Mouse (Mus musculus) ES-Bruce4 (cell line): Measurements from ENCODE around the gene Ttll5. TPM values are rescaled to one million over a fixed set of nuclear protein-coding genes. Genes with fewer than 3 reads are reported as not detected.
A peak's percentile ranks its signal among the peaks of the same experiment; 100 is the strongest.

ENCODE experiments used
- H3K27ac ChIP-seq: 2 replicates; pipeline ENCODE4 v1.5.1; 2012; ENCODE audit warnings: low read length, inconsistent platforms; ENCODE audit not compliant: insufficient read depth
- H3K27me3 ChIP-seq: 2 replicates; pipeline ENCODE4 v1.6.1; 2012; ENCODE audit warnings: mild to moderate bottlenecking, low read length, inconsistent platforms; ENCODE audit not compliant: control insufficient read depth, poor library complexity, insufficient read depth, severe bottlenecking
- H3K36me3 ChIP-seq: 2 replicates; pipeline ENCODE4 v1.6.1; 2012; ENCODE audit warnings: inconsistent platforms, mild to moderate bottlenecking, low read length, moderate library complexity; ENCODE audit not compliant: control insufficient read depth, poor library complexity, insufficient read depth, severe bottlenecking
- H3K4me1 ChIP-seq: one replicate; pipeline ENCODE4 v1.8.1; 2011; ENCODE audit warnings: low read length; ENCODE audit not compliant: control insufficient read depth, insufficient read depth
- H3K4me3 ChIP-seq: 2 replicates; pipeline ENCODE4 v1.5.1; 2011; ENCODE audit warnings: low read depth, mild to moderate bottlenecking, low read length
- H3K9ac ChIP-seq: 2 replicates; pipeline ENCODE4 v1.6.1; 2012; ENCODE audit warnings: low read depth, mild to moderate bottlenecking, inconsistent platforms; ENCODE audit not compliant: poor library complexity, severe bottlenecking
- H3K9me3 ChIP-seq: replicated peaks from 2 replicates; pipeline ENCODE4 v1.6.1; 2012; ENCODE audit warnings: mild to moderate bottlenecking, low read length, inconsistent platforms; ENCODE audit not compliant: control insufficient read depth, poor library complexity, insufficient read depth, severe bottlenecking
- CTCF ChIP-seq: IDR thresholded peaks from one replicate; pipeline ENCODE4 v1.8.1; 2011; ENCODE audit warnings: low read depth, low read length
- EP300 ChIP-seq: IDR thresholded peaks from 2 replicates; pipeline ENCODE4 v1.6.1; 2011; ENCODE audit warnings: low read depth, low read length; ENCODE audit not compliant: insufficient read depth
- POLR2A ChIP-seq: IDR thresholded peaks from one replicate; pipeline ENCODE4 v1.8.1; 2011; ENCODE audit warnings: low read length; ENCODE audit not compliant: insufficient read depth
- polyA plus RNA-seq: library from polyadenylated mRNA; stranded (reverse); fragments of >200 nt; gene quantifications from 2 replicates; pipeline ENCODE4 v1.2.4, GENCODE M21; 2011; ENCODE audit warnings: low read depth; ENCODE audit not compliant: missing spikeins, insufficient read depth, insufficient read length

Ttll5 gene
- polyA plus RNA-seq, 1 experiment: 19.4 TPM

- no peaks in the 10 kb centered on the region for H3K9me3 ChIP-seq
- H3K9ac ChIP-seq: no peak overlapping the region
- H3K27me3 ChIP-seq: no peaks in the 10 kb centered on the region
- no peaks in the 10 kb centered on the region for H3K36me3 ChIP-seq
- H3K27ac ChIP-seq: no peak overlapping the region
- TF ChIP-seq POLR2A: no peak
- TF ChIP-seq CTCF: no peak
- TF ChIP-seq EP300: no peak
- H3K4me1 ChIP-seq: no peaks in the 10 kb centered on the region
- H3K4me3 ChIP-seq: no peak overlapping the region
Measured at GRCm38 (mm10) chr12:86021583-86021982, 197.1 kb downstream of the Ttll5 start.

GRCm38 (mm10) chr12:86022282-86022984 is 198.0 kb downstream of the Ttll5 start:
- Histone ChIP-seq H3K9me3 (no peaks in the 10 kb centered on the region), H3K27me3 (no peaks in the 10 kb centered on the region), H3K27ac (no peak overlapping the region), H3K4me3 (no peak overlapping the region), H3K36me3 (no peaks in the 10 kb centered on the region), H3K4me1 (no peaks in the 10 kb centered on the region), H3K9ac (no peak overlapping the region)
- TF ChIP-seq EP300 (no peak), CTCF (no peak), POLR2A (no peak)

GRCm38 (mm10) chr12:86023081-86023871 is 198.8 kb downstream of the Ttll5 start:
- Histone ChIP-seq H3K9me3 (no peaks in the 10 kb centered on the region), H3K4me3 (no peak overlapping the region), H3K27me3 (no peaks in the 10 kb centered on the region), H3K9ac (no peak overlapping the region), H3K36me3 (no peaks in the 10 kb centered on the region), H3K4me1 (no peaks in the 10 kb centered on the region), H3K27ac (no peak overlapping the region)
- TF ChIP-seq EP300: no peak
- TF ChIP-seq POLR2A: no peak

GRCm38 (mm10) chr12:86024426-86024825 is 200.0 kb downstream of the Ttll5 start:
- no peak overlapping the region for H3K9ac ChIP-seq
- no peaks in the 10 kb centered on the region for H3K36me3 ChIP-seq
- H3K27ac ChIP-seq: no peak overlapping the region
- H3K9me3 ChIP-seq: no peaks in the 10 kb centered on the region
- TF ChIP-seq CTCF: peak; percentile 7
- no peak for TF ChIP-seq POLR2A
- no peaks in the 10 kb centered on the region for H3K4me1 ChIP-seq
- H3K4me3 ChIP-seq: no peak overlapping the region
- no peaks in the 10 kb centered on the region for H3K27me3 ChIP-seq

- TF ChIP-seq EP300 (no peak), CTCF (no peak), POLR2A (no peak)
- no peak overlapping the region for H3K27ac ChIP-seq
- no peak overlapping the region for H3K4me3 ChIP-seq
- H3K4me1 ChIP-seq: no peaks in the 10 kb centered on the region
- H3K27me3 ChIP-seq: no peaks in the 10 kb centered on the region
- H3K36me3 ChIP-seq: no peaks in the 10 kb centered on the region
- H3K9ac ChIP-seq: no peak overlapping the region
- H3K9me3 ChIP-seq: no peaks in the 10 kb centered on the region
Measured at GRCm38 (mm10) chr12:86025480-86025879, 201.0 kb downstream of the Ttll5 start.

- H3K27ac ChIP-seq: no peak overlapping the region
- no peaks in the 10 kb centered on the region for H3K4me1 ChIP-seq
- H3K27me3 ChIP-seq: no peaks in the 10 kb centered on the region
- H3K4me3 ChIP-seq: no peak overlapping the region
- no peak for TF ChIP-seq EP300
- no peak for TF ChIP-seq POLR2A
- TF ChIP-seq CTCF: no peak
- no peaks in the 10 kb centered on the region for H3K9me3 ChIP-seq
- no peak overlapping the region for H3K9ac ChIP-seq
- no peaks in the 10 kb centered on the region for H3K36me3 ChIP-seq
Measured at GRCm38 (mm10) chr12:86027000-86027399, 202.5 kb downstream of the Ttll5 start.
